Mouse (Mus musculus): Measurements from ENCODE around the gene Ascc2.

Ascc2 gene

DNA sequence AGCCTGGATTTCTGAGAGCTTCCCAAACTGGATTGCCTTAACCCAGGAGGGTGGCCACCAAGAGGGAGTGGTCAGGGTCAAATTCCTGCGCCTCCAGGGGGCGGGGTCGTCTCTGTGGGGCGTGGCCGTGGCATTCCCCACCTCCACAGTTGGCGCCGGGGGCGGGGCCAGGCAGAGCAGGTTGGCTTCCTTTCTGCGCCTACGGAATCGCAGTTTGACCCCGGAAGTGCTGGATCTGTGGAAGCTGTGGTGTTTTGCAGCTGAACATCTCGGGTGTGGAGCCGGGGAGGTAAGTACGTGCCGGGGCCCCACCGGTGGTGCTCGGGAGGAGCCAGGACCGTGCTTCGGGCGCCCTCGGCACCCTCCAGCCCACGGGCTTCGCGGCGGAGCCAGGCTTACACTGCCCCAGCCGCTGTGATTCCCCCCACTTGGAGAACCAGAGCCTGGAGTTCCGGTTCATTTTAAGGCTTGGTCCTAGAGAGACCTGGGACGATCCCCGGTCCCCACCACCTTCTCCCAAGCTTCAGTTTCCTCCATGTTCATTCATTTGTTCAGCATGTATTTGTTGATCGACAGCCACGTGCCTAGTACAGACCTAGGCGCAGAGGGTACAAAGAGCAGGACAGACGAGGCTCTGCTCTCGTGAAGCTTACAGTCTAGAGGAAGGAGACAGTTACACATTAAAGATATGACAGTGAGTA, at the start of gene Ascc2:
TSS of gene Ascc2 (plus strand) at position 214 of the 701 bp plus-strand sequence.
- DNase-seq (ENCODE audit: low spot score): peak; percentile 96

- DNase-seq (ENCODE audit: low spot score): no peak
These were observed 45.7 kb upstream of the Ascc2 start for GRCm38 (mm10) chr11:4591811-4592210.

- no peak for DNase-seq (ENCODE audit: low spot score)
These were observed 44.1 kb upstream of the Ascc2 start for GRCm38 (mm10) chr11:4593491-4593848.

- DNase-seq (ENCODE audit: low spot score): peak; percentile 56
These were observed 43.5 kb upstream of the Ascc2 start for GRCm38 (mm10) chr11:4593849-4594607.

DNA sequence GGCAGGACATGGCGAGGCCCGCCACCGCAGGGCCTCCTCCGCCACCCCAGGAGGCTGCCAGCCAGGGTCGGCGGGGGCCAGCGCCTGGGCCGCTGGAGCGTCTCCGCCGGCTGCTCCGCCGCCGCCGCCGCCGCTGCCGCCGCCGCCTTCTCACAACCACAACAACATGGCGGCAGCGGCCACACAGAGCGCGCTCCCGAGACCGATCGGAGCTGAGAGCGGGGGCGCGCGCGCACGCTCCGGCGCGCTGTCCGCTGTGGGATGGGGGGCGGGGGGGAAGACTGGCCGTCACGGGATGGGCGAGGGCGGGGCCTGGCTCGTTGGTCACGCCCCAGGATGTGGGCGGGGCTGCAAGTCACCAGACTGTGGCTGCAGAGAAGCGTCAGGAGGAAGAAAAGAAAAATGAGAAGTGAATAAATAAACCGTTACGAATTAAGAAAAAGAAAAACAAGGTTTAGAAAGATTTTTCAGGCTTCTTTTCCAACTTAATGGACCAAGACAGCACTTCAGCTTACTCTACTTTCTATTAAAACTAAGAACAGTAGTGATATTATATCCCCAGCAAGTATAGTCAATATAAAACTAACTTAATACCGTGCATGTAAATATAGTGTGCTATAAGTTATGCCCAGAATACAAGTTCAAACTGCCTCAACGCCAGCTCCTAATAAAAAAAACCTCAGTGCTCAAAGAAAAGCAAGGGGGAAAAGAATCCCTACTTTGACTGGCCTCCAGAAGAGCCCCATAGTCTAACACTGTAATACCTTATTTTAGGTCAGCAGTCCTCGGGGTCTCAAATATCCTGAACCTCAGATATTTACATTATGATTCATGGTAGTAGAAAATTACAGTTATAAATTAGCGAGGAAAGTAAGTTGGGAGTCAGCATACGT, 42.7 kb upstream of the Ascc2 start, which contains the start of gene Mtmr3:
TSS of gene Mtmr3 (minus strand) at position 256 of the 893 bp plus-strand sequence.
- peak; percentile 93 for DNase-seq (ENCODE audit: low spot score)

DNA sequence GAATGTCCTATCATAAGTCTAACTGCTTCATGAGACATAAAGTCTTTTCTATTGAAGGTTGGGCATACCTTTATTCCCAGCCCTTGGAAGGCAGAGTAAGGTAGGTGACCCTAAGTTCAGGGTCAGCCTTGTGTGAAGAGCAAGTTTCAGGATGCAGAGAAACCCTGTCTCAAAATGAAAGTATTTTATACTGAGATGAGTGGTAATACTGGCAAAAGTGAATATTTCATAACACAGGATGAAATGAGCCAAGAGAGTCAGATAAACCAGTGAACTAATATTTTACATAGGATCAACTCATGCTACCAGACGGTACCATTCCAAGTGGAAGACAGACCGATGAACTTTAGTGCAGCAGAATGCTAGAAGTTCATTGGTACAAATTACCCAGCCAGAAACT, 39.1 kb upstream of the Ascc2 start:
- peak; percentile 58 for DNase-seq (ENCODE audit: low spot score)

GRCm38 (mm10) chr11:4599916-4600315, 37.6 kb upstream of the Ascc2 start:
- no peak for DNase-seq (ENCODE audit: low spot score)

GRCm38 (mm10) chr11:4601890-4602289, 35.7 kb upstream of the Ascc2 start:
- DNase-seq (ENCODE audit: low spot score): no peak

DNA sequence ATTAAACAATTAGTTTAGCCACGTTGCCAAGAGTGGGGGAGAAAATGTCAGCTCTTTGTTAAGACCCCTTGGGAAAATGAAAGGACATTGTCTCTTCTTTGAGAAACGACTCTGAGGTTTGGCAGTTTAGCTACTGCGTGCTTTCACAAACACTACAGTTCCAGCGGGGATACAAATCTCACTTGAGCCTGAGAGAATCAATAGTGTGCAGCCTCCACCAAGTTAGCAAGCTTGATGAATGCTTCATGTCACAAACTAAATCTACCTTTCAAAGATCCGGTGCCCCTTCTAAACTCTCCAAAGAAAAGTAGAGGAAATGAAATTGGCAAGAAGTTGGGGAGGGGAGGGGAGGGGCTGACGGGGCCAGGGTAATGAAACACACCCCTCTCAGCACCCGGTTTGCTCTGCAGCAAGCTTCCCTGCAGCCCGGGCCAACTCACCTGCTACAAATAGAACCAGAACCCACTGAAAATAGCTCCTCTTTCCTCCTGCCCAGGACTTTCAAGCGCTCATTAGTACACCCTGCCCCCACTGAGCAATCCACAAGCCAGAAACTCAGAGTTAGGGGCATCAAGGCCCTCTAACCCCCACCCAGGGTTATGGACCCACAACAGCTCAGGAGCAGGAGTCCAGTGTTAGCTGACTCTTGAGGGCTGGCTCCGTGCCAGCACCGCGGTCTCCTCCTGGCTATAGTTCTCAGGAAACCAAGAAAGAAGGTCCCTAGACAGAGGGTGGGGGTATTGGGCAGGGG, 34.7 kb upstream of the Ascc2 start:
- DNase-seq (ENCODE audit: low spot score): no peak

DNA sequence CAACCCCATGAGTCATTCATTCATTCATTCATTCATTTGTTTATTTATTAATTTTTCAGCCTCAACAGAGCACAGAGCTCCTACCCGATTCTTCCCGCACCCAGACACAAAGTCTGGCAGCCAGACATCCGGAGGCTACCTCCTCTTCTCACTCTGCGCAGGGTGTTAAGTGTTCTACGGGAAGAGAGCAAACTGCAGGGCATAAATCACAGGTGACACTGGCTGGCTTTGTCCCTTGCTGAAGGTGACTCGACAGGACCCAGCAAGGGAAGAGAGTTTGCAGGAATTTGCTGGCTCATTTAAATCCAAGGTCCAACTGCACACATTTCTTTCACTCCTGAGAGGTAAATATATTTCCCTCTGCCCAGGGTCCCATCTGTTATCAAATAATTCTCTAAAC, 33.1 kb upstream of the Ascc2 start:
- DNase-seq (ENCODE audit: low spot score): no peak

GRCm38 (mm10) chr11:4605414-4605813, 32.1 kb upstream of the Ascc2 start:
- no peak for DNase-seq (ENCODE audit: low spot score)

DNA sequence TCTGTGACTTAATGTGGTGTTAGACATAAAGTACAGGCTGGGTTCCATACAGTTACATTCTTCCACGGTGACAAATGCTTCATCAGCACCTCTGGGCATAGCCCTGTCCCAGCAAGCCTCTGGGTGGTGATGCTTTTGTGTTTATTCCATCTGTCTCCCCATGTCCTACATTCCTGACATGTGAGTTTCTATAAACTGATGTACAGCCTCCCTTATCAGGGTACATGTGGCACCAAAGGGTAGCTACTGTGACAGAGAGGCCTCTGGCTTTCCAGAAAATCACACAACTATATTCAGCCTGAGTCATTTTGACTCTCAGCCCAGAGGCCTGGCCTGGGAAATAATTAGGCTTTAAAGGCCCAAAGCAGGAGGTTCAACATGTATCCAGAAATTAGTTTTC, 31.0 kb upstream of the Ascc2 start:
- peak; percentile 70 for DNase-seq (ENCODE audit: low spot score)

DNA sequence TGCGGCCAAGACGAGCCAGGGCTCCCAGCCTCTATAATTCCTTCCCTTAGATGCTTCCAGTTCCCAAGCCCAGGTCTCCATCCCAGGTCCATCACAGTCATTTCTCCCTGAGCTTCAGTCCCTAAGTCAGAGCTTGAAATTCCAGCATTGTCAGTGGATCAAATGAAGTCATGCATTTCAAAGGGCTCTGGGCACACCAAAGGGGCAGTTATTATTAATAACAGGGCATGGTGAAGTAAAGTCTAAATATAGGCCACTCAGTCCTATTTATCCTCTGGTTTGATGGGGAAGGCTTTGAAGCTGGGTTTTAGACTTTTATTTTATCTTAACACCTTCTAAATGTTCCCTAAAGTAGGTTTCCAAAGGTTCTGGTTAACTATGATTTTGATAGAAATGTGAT, 25.6 kb upstream of the Ascc2 start:
- no peak for DNase-seq (ENCODE audit: low spot score)

DNA sequence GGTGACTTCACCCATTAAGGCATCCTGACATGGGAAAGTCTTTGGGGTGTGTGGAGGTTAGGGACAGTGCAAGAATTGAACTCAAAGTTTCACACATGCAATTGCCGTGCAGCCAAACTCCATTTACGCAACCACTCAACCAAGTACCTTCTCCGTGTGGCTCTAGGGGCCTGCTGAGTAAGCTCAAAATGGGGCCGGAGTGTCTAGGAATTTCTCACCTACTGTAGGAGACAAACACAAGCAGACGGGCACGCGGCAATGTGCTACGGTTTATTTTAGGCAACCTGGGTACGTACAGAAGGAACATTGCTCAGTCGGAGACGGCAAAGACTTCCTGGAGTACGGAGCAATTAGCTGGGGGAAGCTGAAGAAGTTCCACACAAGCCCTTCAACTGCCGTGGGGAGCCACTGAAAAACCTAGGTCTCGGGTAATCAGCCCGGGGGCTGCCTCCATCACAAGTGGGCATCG, 17.5 kb upstream of the Ascc2 start, which contains the start of gene Gm11032:
TSS of gene Gm11032 (plus strand) at position 51 of the 469 bp plus-strand sequence.
- no peak for DNase-seq (ENCODE audit: low spot score)

- DNase-seq (ENCODE audit: low spot score): peak; percentile 86
These were observed 16.9 kb upstream of the Ascc2 start for GRCm38 (mm10) chr11:4620501-4621108.

DNA sequence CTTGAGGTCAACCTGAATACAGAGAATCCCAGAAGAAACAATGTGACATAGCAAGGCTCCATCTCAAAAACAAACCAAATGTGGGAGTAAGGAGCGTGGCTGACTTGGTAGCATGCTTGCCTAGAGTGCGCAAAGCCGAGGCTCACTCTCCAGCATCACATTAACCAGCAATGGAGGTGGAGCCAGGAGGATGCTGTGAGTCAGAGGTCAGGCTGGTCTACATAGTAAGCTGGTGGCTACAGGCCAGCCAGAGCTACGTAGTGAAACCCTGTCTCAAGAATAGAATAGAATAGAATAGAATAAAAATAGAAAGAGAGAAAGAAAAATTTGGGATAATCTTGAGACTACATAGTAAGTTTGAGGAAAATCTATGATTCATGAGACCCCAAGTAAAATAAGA, 15.7 kb upstream of the Ascc2 start:
- no peak for DNase-seq (ENCODE audit: low spot score)

GRCm38 (mm10) chr11:4622442-4622986, 15.0 kb upstream of the Ascc2 start:
- no peak for DNase-seq (ENCODE audit: low spot score)

DNA sequence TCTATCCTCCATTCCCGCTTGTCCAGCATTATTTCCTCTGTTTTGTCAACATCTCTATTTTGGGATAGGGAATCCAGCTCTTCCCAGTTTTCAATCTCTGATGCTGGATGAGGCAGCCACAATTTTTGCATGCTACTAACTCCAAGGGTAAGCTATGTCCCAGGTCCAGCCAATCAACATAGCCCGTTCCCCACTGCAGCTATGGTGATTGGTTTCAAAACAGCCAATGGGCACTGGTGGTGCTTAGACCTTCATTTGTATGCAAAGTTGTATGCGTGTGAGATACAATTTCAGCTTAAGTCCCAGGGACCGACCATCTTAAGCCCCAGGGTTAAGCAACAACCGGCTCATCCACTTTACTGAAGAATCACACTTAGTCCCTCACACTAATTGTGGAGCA, 14.6 kb upstream of the Ascc2 start:
- no peak for DNase-seq (ENCODE audit: low spot score)

- no peak for DNase-seq (ENCODE audit: low spot score)
These were observed 11.6 kb upstream of the Ascc2 start for GRCm38 (mm10) chr11:4625931-4626330.

GRCm38 (mm10) chr11:4627636-4628035, 9.9 kb upstream of the Ascc2 start:
- no peak for DNase-seq (ENCODE audit: low spot score)

GRCm38 (mm10) chr11:4629861-4630280, 7.7 kb upstream of the Ascc2 start:
- DNase-seq (ENCODE audit: low spot score): peak; percentile 49
